Mouse (Mus musculus): ENCODE results near the gene Arhgef16. TPM values are rescaled to one million over a fixed set of nuclear protein-coding genes. Genes with fewer than 3 reads are reported as not detected.

Gene Arhgef16
- 16.3 and 28.2 TPM in 2 replicates for polyA plus RNA-seq (2014; fragmentation: Nextera tagmentation; extraction: Ambion mirVana)

DNA sequence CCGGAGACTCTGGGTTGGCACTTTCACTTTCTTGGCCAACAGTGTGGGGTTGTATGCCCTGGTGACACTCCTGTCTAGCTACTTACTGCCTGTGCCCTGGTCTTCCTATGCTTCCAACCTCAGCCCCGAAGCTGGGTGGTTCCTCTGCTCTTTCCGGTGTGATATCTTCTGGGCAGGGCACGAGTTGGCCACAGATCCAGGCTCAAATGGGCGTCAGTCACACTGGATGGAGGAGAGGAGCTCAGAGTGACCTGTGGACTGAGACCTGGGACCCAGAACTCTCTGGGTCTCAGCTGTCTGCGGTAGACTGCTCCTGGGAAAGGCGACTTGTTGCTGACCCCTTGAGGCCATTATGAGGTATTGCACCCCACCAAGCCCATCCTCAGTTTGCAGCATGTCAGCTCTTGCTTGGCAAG is at the start of gene Arhgef16:
Arhgef16 (minus strand) TSS at position 211 of the 416 bp plus-strand sequence.
- 24% methylated on average over 7 of the region's 7 CpGs for WGBS
- no peak within 1 kb of the TSS for H3K27ac ChIP-seq (ENCODE audit: low read depth, low read length)
- peaks cover 25% of the 10 kb centered on the region for H3K27me3 ChIP-seq (ENCODE audit: control insufficient read depth, insufficient read depth, low read length)
- H3K36me3 ChIP-seq (ENCODE audit: control insufficient read depth, insufficient read depth, low read length) = no peaks in the 10 kb centered on the region
- no peak within 1 kb of the TSS for H3K9ac ChIP-seq (ENCODE audit: low read depth, low read length)
- H3K4me1 ChIP-seq (ENCODE audit: control insufficient read depth, insufficient read depth, low read length) = peaks cover 14% of the 10 kb centered on the region
- ATAC-seq (ENCODE audit: low FRiP score, low TSS enrichment) = peak; percentile 55; the same call in 1 of the 2 replicates
- no peak within 1 kb of the TSS for H3K4me3 ChIP-seq (ENCODE audit: low read length)
- no peak within 1 kb of the TSS for H3K4me2 ChIP-seq (replicated peaks; ENCODE audit: low read depth, low read length)
- H3K9me3 ChIP-seq (ENCODE audit: control insufficient read depth, low read length) = no peaks in the 10 kb centered on the region

DNA sequence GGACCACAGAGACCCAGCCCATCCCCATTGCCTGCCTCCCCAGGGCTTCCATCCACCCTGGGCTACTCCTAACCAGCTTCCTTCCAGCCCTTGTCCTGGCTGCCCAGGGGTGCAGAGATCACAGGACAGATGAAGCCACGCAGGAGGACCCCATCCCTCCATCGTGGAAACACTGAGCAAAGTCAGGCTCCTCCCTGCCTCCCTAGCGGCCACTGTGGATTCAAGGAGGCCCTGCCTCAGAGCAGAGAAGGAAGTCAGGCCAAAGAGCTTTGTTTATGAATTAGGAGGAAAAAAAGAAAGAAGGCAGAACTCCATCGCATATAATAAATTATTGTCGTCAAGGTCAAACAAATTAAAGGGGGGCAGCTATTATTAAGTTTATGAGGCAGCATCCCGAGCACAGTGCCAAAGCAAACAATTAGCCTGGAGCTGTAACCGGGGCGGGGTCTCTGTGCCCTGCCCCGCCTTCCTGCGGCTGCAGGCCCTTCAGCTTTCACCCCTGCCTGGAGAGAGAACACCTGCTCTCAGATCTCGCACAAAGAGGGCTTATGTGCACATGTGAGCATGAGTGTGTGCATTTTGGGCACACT is 46.8 kb upstream of the Arhgef16 start:
- Histone ChIP-seq H3K4me2 (replicated peaks; ENCODE audit: low read depth, low read length) (no peak overlapping the region), H3K27ac (ENCODE audit: low read depth, low read length) (no peak overlapping the region), H3K4me1 (ENCODE audit: control insufficient read depth, insufficient read depth, low read length) (peaks cover 25% of the 10 kb centered on the region), H3K27me3 (ENCODE audit: control insufficient read depth, insufficient read depth, low read length) (peaks cover 61% of the 10 kb centered on the region), H3K9me3 (ENCODE audit: control insufficient read depth, low read length) (no peaks in the 10 kb centered on the region), H3K9ac (ENCODE audit: low read depth, low read length) (no peak overlapping the region), H3K36me3 (ENCODE audit: control insufficient read depth, insufficient read depth, low read length) (no peaks in the 10 kb centered on the region), H3K4me3 (ENCODE audit: low read length) (no peak overlapping the region)
- WGBS = 14% methylated on average over 11 of the region's 11 CpGs
- ATAC-seq (ENCODE audit: low FRiP score, low TSS enrichment) = peak; percentile 67

GRCm38 (mm10) chr4:154346731-154347522 is 45.5 kb upstream of the Arhgef16 start:
- no peak overlapping the region for H3K4me3 ChIP-seq (ENCODE audit: low read length)
- ATAC-seq (ENCODE audit: low FRiP score, low TSS enrichment) = peak; percentile 79
- no peaks in the 10 kb centered on the region for H3K36me3 ChIP-seq (ENCODE audit: control insufficient read depth, insufficient read depth, low read length)
- WGBS = 6% methylated on average over 19 of the region's 19 CpGs
- H3K9ac ChIP-seq (ENCODE audit: low read depth, low read length) = no peak overlapping the region
- H3K27ac ChIP-seq (ENCODE audit: low read depth, low read length) = peak overlapping the region; percentile 20; the same call in 1 of the 2 replicates
- no peak overlapping the region for H3K4me2 ChIP-seq (replicated peaks; ENCODE audit: low read depth, low read length)
- H3K4me1 ChIP-seq (ENCODE audit: control insufficient read depth, insufficient read depth, low read length) = peaks cover 25% of the 10 kb centered on the region
- H3K27me3 ChIP-seq (ENCODE audit: control insufficient read depth, insufficient read depth, low read length) = peaks cover 62% of the 10 kb centered on the region
- H3K9me3 ChIP-seq (ENCODE audit: control insufficient read depth, low read length) = peaks cover 3% of the 10 kb centered on the region; the same call in 1 of the 2 replicates

DNA sequence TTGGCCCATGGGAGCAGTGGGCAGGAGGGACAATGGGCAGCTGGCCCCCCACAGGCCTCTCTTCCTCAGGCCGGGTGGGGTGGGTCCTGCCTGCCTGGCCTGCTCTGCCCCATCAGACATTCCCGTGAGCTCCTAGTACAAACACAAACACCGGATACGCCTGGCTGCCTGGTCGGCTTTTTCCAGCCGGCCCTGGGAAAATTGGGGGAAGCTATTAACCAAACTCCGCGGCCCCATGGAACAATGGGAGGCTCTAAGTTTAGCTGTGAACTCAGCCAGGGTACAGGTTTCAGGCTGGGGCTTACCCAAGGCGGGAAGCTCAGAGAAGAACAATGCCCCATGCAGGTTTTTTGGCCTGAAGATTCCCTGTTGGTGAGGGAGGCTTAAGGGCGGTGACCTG is 35.2 kb upstream of the Arhgef16 start:
- peaks cover 26% of the 10 kb centered on the region for H3K4me1 ChIP-seq (ENCODE audit: control insufficient read depth, insufficient read depth, low read length)
- peak overlapping the region; percentile 30; the same call in 1 of the 2 replicates for H3K27ac ChIP-seq (ENCODE audit: low read depth, low read length)
- ATAC-seq (ENCODE audit: low FRiP score, low TSS enrichment) = peak; percentile 50
- H3K9me3 ChIP-seq (ENCODE audit: control insufficient read depth, low read length) = no peaks in the 10 kb centered on the region
- no peak overlapping the region for H3K4me3 ChIP-seq (ENCODE audit: low read length)
- no peak overlapping the region for H3K9ac ChIP-seq (ENCODE audit: low read depth, low read length)
- H3K36me3 ChIP-seq (ENCODE audit: control insufficient read depth, insufficient read depth, low read length) = no peaks in the 10 kb centered on the region
- peaks cover 68% of the 10 kb centered on the region for H3K27me3 ChIP-seq (ENCODE audit: control insufficient read depth, insufficient read depth, low read length)
- H3K4me2 ChIP-seq (replicated peaks; ENCODE audit: low read depth, low read length) = no peak overlapping the region
- WGBS = 13% methylated on average over 10 of the region's 10 CpGs

GRCm38 (mm10) chr4:154335761-154336160 is 34.3 kb upstream of the Arhgef16 start, which contains the start of gene B230104I21Rik:
Gene B230104I21Rik (plus strand): TSS chr4:154336127.
- Histone ChIP-seq H3K4me2 (replicated peaks; ENCODE audit: low read depth, low read length) (peak within 1 kb of the TSS; percentile 24), H3K4me3 (ENCODE audit: low read length) (0 out of 2 replicates have a peak within 1 kb of the TSS, but pooled peaks have one; percentile 3), H3K9me3 (ENCODE audit: control insufficient read depth, low read length) (no peaks in the 10 kb centered on the region), H3K27me3 (ENCODE audit: control insufficient read depth, insufficient read depth, low read length) (peaks cover 62% of the 10 kb centered on the region), H3K27ac (ENCODE audit: low read depth, low read length) (peak within 1 kb of the TSS; percentile 30; the same call in 1 of the 2 replicates), H3K36me3 (ENCODE audit: control insufficient read depth, insufficient read depth, low read length) (no peaks in the 10 kb centered on the region), H3K4me1 (ENCODE audit: control insufficient read depth, insufficient read depth, low read length) (peaks cover 34% of the 10 kb centered on the region), H3K9ac (ENCODE audit: low read depth, low read length) (no peak within 1 kb of the TSS)
- WGBS = 39% methylated on average over 12 of the region's 12 CpGs
- ATAC-seq (ENCODE audit: low FRiP score, low TSS enrichment) = no peak

- WGBS = 48% methylated on average over 48 of the region's 48 CpGs
- Histone ChIP-seq H3K9ac (ENCODE audit: low read depth, low read length) (no peak overlapping the region), H3K4me1 (ENCODE audit: control insufficient read depth, insufficient read depth, low read length) (peaks cover 34% of the 10 kb centered on the region), H3K27me3 (ENCODE audit: control insufficient read depth, insufficient read depth, low read length) (peaks cover 53% of the 10 kb centered on the region), H3K36me3 (ENCODE audit: control insufficient read depth, insufficient read depth, low read length) (no peaks in the 10 kb centered on the region), H3K27ac (ENCODE audit: low read depth, low read length) (no peak overlapping the region), H3K9me3 (ENCODE audit: control insufficient read depth, low read length) (no peaks in the 10 kb centered on the region), H3K4me2 (replicated peaks; ENCODE audit: low read depth, low read length) (peak overlapping the region; percentile 24), H3K4me3 (ENCODE audit: low read length) (0 out of 2 replicates have a peak overlapping the region, but pooled peaks have one; percentile 3)
- no peak for ATAC-seq (ENCODE audit: low FRiP score, low TSS enrichment)
Observed at GRCm38 (mm10) chr4:154334699-154335402, 33.4 kb upstream of the Arhgef16 start.

GRCm38 (mm10) chr4:154333300-154333699 is 31.8 kb upstream of the Arhgef16 start:
- peaks cover 43% of the 10 kb centered on the region for H3K27me3 ChIP-seq (ENCODE audit: control insufficient read depth, insufficient read depth, low read length)
- ATAC-seq (ENCODE audit: low FRiP score, low TSS enrichment) = no peak
- H3K9me3 ChIP-seq (ENCODE audit: control insufficient read depth, low read length) = no peaks in the 10 kb centered on the region
- no peak overlapping the region for H3K27ac ChIP-seq (ENCODE audit: low read depth, low read length)
- peaks cover 40% of the 10 kb centered on the region for H3K4me1 ChIP-seq (ENCODE audit: control insufficient read depth, insufficient read depth, low read length)
- H3K4me2 ChIP-seq (replicated peaks; ENCODE audit: low read depth, low read length) = no peak overlapping the region
- H3K9ac ChIP-seq (ENCODE audit: low read depth, low read length) = no peak overlapping the region
- H3K36me3 ChIP-seq (ENCODE audit: control insufficient read depth, insufficient read depth, low read length) = no peaks in the 10 kb centered on the region
- 21% methylated on average over 8 of the region's 8 CpGs for WGBS
- H3K4me3 ChIP-seq (ENCODE audit: low read length) = no peak overlapping the region

DNA sequence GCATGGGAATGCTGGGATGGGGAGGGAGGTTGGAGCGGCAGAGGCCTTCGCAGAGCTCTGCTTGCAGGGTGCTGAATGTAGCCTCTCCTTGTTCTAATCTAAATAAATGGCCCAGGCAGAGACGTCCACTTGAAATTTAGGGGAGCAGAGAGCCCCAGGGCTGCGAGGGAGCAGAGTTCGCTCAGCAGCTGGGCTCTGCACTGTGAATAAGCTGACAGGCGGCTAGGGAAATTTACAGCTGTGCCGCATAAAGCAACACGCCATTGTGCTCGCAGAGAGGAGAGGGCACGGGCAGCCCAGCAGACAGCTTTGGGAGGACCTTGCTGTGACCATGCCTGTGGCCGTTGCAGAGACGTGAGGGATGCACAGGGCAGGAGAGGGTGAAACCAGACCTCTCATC is 29.8 kb upstream of the Arhgef16 start:
- H3K4me3 ChIP-seq (ENCODE audit: low read length) = no peak overlapping the region
- no peaks in the 10 kb centered on the region for H3K9me3 ChIP-seq (ENCODE audit: control insufficient read depth, low read length)
- H3K36me3 ChIP-seq (ENCODE audit: control insufficient read depth, insufficient read depth, low read length) = no peaks in the 10 kb centered on the region
- H3K9ac ChIP-seq (ENCODE audit: low read depth, low read length) = no peak overlapping the region
- H3K4me2 ChIP-seq (replicated peaks; ENCODE audit: low read depth, low read length) = no peak overlapping the region
- no peak overlapping the region for H3K27ac ChIP-seq (ENCODE audit: low read depth, low read length)
- WGBS = 17% methylated on average over 12 of the region's 12 CpGs
- ATAC-seq (ENCODE audit: low FRiP score, low TSS enrichment) = peak; percentile 15; the same call in 1 of the 2 replicates
- H3K4me1 ChIP-seq (ENCODE audit: control insufficient read depth, insufficient read depth, low read length) = peaks cover 31% of the 10 kb centered on the region
- peaks cover 41% of the 10 kb centered on the region for H3K27me3 ChIP-seq (ENCODE audit: control insufficient read depth, insufficient read depth, low read length)
